Mouse (Mus musculus) thymus, adult 2 months (tissue): ENCODE data around the gene Tm9sf3.

Experiments
- CTCF ChIP-seq: fragments of 200-500 bp; IDR thresholded peaks from 2 replicates; pipeline ENCODE4 v1.5.1; 2012; ENCODE audit warnings: mild to moderate bottlenecking, control low read depth, low read length, moderate library complexity, borderline replicate concordance; ENCODE audit not compliant: control insufficient read depth, poor library complexity, insufficient read depth; ENCODE audit errors: extremely low read depth
- POLR2A ChIP-seq: fragments of 200-500 bp; IDR thresholded peaks from 2 replicates; pipeline ENCODE4 v1.6.1; 2012; ENCODE audit warnings: mild to moderate bottlenecking, low read length, control low read depth, moderate library complexity; ENCODE audit not compliant: control insufficient read depth, poor library complexity, insufficient read depth; ENCODE audit errors: extremely low read depth

GRCm38 (mm10) chr19:41197606-41198005 is 66.2 kb downstream of the Tm9sf3 start:
- TF ChIP-seq CTCF (no peak), POLR2A (no peak)
